Mouse (Mus musculus): ENCODE data around the gene Osm.

GRCm38 (mm10) chr11:4190677-4191076 is 45.5 kb upstream of the Osm start:
- TF ChIP-seq CTCF (IDR thresholded peaks at IDR 0.05; ENCODE audit: low read depth) (no peak), EP300 (IDR thresholded peaks at IDR 0.05; ENCODE audit: low read depth) (no peak)

Measured in liver, embryonic 14.5 days (tissue).